Mouse (Mus musculus): ENCODE results near the gene Rnf216.
"Not testable (repeated sequence)": the region's sequence is repeated elsewhere in the genome, so short reads cannot be mapped to it uniquely, and the experiment has no call there.

Gene Rnf216

DNA sequence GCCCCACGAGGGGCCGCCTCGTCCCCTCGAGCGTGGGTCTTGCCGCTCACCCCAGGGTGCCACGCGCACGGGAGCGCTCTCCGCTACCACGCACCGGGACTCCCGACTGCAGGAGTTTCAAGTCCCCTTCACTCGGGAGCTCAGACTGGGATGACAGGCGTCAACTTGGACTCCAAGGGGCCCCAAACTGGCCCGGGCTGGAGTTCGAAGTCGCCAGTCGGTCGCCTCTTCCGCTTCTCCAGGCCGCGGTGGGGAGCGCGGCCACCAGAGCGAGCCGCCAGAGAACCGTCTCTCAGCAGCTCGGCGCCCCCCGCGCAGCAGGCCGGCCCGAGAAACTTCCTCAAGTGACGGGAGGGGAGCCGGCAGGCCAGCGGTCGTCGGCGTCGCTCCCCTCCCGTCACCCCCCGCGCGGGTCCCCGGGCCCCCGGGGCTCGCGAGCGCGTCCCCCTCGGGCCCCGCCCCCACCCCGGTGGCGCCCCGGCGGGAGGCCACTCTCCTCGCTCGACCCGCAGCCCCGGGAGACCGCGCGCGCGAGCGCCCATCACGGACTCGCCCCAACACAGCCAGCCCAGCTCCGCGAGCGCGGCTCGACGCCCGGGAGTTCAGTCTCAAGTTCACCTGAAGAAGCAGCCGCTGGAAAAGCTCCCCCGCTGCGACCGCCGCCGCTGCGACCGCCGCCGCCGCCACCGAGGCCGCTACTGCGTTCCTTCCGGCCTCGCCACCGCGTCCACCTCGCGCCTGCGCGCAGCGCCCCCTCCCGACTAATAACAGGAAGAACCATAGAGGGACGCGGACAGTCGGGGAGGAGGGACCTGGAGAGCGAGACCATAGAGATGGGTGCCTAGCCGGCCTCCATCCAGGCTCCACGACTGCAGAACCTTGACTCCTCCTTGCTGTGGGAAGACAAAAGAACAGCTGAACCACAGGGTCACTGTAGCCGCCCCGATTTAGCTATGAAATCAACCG, at the start of gene Rnf216:
Gene Rnf216, minus strand, starts transcription at position 714 of the 966 bp plus-strand sequence.
- peak; percentile 100 for DNase-seq

DNA sequence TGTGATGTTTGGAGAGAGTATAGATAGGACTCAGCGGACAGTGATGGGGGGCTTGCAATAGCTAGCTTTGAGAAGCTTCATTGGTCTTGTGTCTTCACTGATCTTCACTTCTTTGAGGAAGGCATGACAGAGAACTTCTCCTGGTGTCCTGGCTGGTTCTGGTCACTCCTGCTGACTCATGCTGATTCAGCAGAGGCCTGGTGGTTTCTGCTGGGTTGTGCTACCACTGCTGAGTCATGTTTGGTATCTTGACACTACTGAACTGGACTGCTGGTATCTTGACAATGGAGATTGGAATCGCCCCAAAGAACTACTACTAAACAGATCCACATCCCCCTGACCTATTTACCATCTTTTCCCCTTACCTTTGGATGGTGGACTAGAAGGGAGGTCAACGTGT, 42.7 kb upstream of the Rnf216 start:
- DNase-seq: no peak

DNA sequence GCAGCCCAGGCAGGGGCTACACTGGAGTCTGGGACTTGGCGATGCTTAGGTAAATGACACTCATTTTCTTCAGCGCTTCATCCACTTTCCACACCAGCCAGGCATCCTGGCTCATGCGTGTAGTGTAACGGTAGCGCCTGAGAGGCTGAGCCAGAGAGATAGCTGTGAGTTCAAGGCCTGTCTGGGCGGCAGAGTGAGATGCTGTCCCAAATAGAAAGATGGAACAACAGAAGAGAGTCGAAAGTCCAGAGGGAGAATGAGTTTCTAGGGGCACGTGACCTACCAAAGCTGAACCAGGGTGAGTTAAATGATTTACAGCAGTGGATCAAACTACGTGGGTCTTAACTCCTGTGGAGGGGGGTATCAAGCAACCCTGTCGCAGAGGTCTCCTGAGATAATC, 41.0 kb upstream of the Rnf216 start:
- no peak for DNase-seq

DNA sequence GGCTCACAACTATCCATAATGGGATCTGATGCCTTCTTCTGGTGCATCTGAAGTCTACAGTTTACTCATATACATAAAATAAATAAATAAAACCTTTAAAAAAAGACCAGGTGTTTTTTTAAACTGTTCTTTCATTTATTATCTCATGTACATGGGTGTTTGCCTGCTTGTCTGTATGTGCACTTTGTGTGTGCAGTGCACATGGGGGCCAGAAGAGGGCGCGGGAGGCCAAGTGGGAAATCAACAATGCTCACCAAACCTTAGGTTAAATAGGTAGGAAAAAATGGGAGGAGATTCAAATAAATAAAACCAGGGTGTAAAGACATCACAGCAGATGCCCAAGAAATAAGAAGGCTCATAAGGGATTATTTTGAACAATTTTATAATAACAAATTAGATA, 37.2 kb upstream of the Rnf216 start:
- DNase-seq: no peak

DNA sequence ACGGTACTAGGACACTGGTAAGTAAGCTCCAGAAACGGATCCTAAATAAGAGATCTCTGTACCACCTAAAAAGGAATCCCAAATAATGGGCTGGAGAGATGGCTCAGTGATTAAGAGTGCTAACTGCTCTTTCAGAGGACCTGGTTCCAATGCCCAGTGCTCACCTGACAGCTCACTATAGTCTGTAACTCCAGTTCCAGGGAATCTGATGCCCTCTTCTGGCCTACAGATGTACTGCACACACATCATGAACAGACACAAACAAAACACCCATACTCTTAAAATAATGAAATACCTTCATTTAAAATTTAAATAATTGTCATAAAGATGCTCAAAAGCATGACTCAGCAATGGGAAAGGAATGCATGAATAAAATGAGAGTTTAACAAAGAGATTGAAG, 36.7 kb upstream of the Rnf216 start:
- no peak for DNase-seq

DNA sequence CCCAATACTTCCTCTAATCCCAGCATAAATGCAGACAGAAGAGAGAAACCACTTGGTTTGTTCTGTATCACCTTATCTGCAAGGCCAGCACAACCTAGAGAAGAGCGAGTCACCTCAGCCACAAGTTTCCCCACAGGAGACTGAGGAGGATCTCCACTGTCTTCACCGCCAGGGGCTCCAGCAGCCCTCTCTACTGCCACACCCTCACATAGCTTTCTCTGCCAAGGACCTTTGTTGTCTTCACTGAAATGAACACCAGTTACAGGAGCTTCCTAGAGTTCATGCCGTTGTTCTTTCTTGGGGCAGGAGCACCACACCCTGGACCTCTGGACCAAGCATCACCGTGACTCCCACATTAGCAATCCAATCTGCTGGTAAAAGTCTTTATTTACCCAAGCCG, 35.9 kb upstream of the Rnf216 start:
- DNase-seq: no peak

DNA sequence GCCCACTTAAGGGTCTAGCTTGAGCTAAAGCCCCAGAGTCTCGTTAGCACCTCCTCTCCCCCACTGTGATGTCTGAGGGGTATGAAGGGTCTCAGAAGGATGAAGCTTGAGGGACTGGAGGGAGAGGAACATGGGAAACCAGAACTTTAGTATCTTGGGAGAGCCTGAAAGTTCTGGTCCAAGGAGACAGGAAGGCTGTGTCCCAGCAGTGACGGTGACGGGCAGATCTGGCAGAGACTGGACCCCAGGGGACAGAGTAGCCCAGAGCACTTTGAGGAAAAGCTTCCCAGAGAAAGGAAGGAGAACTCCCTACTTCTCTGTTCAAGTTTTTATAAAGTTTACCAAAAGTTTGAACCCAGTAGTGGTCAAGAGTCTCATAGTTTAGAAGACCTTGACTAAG, 34.7 kb upstream of the Rnf216 start, which contains the start of gene Olfr718-ps1:
Gene Olfr718-ps1, minus strand, starts transcription at position 101 of the 400 bp plus-strand sequence.
- DNase-seq: peak; percentile 88

DNA sequence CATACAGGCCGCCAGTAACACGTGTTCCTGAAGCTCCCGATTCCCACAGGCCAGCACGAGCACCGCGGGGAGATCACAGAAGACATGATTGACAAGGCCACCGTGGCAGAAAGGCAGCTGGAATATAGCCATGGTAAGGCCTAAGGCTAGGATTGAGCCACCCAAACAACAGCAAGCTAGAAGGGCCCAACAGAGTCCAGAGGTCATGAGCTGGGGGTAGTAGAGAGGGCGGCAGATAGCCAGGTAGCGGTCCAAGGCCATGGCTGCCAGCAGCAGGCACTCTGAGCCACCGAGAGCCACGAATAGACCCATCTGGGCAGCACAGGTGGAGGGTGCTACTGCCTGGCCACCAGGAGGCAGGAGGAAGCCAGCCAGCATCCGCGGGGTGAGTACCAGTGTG, 24.8 kb upstream of the Rnf216 start:
- peak; percentile 87 for DNase-seq

DNA sequence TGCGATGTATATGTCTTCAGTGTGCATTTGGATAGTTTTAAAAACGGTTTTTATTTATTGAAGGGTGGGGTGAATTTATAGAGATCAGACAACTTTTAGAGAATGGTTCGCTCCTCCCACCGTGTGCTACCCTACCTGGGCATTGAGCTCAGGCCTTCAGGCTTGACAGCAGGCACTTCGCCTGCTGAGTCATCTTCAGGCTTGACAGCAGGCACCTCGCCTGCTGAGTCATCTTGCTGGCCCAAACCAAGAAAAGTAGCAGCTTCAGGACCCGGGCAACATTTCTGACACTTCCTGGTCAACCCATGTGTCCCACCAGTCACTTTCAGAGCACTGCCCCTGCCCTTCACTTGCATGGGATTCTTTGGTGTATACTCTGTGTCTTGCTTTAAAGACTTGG, 22.2 kb upstream of the Rnf216 start:
- no peak for DNase-seq

DNA sequence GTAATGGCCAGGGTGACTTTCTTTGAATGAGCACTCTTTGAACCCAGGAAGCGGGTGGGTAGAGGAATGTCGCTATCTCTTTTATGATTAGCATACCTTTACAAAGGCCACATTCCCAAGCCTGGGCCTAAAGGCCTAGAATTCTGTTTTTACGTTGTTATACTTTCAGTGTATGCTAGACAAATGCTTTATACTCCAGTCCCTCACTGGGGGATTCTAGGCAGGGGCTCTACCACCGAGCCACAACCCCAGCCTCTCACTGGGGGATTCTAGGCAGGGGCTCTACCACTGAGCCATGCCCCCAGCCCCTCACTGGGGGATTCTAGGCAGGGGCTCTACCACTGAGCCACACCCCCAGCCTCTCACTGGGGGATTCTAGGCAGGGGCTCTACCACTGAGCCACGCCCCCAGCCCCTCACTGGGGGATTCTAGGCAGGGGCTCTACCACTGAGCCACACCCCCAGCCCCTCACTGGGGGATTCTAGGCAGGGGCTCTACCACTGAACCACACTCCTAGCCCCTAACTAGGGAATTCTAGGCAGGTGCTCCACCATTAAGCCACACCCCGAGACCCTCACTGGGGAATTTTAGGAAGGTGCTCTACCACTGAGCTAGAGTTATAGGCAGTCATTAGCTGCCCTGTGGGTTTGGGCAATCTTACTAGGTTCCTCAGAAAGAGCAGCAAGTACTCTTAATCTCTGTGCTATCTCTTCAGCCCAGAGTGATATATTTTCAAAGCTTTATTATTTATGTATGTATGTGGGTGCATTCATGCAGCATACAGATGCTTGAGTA, 21.6 kb upstream of the Rnf216 start:
- DNase-seq: not testable (repeated sequence)

DNA sequence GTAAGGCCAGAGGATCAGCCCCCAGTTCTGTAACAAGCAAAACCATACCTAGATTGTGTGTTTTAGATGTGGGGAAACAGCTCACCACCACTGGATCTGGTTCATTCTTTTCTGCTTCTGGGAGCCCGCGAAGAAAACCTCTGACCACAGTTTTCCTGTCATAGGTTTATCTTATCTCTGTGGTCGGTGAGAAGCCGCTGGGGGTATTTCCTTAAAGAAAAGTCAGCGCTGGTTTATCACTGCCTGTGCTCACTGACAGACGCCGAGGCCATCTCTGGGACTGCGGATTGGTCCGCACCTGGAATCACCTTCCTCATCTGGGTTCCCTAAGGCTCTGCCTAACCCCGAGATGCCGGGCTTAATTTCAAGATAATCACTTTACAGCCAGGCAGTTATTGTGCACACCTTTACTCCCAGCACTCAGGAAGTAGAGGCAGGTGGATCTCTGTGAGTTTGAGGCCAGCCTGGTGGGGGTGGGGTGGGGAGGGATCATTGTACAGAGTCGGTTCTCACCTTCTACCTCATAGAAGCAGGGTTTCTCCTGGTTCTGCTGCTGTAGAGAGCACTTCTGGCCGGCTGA, 20.2 kb upstream of the Rnf216 start:
- DNase-seq: no peak

DNA sequence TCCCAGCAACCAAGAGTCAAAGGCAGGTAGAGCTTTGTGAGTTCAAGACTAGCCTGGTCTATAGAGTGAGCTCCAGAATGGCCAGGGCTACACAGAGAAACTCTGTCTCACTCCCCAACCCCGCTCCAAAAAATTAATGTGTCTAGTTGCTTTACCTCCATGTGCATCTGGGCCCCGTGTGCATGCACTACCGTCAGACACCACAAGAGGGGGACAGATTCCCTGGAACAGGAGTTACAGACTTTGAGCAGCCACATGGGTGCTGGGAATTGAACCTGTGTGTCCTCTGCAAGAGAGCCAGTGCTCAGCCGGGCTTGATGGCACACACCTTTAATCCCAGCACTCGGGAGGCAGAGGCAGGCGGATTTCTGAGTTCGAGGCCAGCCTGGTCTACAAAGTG, 17.5 kb upstream of the Rnf216 start:
- no peak for DNase-seq

DNA sequence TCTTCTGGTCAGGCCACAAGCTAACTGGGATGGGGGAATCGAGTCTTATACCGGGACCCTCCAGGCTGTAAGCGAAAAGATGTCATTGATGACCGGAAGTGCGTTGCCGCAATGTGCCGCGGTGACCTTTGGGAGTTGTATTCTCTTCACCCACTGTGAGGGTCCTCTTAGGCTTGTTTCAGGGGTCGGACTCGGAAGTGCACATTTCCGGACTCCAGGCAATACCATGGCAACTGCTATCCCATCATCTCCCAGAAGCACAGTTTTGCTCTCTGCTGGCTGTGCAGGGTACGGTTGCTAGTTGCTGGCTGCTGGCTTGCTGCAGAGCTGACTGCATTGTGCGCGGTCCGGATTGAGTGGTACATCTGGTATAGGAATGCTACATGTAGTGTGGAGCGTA, 16.3 kb upstream of the Rnf216 start:
- no peak for DNase-seq

DNA sequence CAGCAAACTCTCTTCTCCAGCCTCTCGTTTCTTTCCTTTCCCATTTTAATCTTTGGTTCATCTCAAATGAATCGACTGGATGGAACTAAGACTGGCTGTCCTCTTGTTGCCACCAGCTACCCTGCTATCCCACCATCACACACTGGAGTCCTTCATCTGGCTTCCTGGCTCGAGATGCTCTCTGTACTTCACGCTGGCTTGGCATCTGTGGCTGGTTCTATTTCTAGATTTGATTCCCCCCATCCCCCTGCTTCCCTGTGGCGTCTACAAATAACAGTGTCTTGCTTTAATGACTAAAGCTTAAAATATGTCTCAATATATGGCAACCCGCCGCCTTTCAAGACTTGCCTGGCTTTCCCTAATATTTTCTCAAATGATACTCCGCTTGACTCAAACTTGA, 15.0 kb upstream of the Rnf216 start:
- DNase-seq: no peak

DNA sequence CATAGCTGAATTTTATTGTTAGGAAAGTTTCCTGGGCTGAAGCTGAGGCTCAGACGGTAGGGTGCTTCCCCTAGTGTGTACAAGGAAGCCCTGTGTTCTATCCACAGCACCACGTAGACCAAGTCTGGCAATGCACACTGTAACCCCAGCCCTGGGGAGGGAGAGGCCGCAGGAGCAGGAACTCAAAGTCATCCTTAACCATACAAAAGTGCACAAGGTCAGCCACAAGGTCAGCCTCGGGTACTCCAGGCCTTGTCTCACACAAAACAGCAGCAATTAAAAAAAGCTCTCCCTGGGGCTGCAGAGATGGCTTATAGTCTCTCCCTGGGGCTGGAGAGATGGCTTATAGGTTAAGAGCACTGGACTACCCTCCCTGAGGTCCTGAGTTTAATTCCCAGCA, 14.1 kb upstream of the Rnf216 start:
- DNase-seq: no peak

DNA sequence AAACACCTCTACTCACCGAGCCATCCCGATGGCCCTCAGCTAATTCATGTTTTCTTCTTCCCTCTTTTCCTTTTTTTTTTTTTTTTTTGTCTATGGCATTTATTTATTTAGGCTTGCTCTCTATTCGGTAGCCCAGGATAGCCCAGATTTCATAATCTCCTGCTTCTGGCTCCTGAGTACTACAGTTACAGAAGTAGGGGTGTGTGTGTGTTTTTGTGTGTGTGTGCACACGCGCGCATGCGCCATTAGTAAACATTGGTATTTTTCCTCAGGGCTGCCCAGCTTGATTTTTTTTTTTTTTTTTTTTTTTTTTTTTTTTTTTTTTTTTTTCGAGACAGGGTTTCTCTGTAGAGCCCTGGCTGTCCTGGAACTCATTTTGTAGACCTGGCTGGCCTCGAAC, 13.3 kb upstream of the Rnf216 start:
- DNase-seq: no peak

DNA sequence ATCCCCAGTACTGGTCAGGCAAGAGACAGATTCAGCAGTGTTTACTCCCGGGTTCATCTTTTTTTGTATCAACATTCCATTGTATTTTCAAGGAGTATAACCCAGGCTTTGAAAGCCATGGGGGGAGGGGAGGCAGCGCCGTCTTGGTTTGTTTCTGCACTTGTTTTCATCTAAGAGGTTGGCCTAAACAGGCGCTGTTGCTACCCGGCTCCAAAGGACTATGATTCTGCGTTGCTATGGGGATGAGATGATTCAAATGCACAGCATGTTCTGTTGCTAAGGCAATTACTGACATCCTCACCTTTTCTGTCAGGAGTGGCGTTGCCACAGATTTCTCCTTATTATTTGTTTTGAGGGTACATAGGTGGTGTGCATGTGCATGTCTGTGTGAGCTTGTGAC, 12.8 kb upstream of the Rnf216 start:
- DNase-seq: no peak

DNA sequence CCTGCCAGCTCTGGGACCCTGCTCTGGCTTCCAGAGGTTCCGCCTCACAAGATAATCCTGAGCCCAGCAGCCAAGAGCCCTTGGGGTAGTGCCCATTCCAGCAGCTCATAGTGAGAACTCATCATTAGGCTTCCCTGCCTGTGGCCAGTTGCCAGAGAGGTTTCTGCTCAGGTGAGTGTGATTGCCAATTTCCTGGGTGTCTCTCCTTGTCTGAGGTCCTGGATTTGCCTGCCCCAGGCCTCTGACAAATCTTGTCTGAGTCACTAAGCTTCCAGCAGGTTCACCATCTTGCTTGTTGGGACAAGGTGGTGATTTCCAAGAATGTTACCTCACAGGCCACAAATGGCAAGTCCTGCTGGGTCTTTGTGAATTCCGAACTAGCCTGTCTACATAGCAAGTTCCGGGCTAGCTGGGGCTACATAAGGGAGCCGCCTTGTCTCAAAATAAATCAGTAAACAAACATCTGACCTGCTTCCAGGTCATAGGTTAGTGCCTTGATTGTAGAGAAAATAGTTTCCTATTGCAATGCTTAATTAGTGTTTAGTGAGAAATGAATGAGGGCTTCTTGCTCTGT, 12.1 kb upstream of the Rnf216 start:
- no peak for DNase-seq

DNA sequence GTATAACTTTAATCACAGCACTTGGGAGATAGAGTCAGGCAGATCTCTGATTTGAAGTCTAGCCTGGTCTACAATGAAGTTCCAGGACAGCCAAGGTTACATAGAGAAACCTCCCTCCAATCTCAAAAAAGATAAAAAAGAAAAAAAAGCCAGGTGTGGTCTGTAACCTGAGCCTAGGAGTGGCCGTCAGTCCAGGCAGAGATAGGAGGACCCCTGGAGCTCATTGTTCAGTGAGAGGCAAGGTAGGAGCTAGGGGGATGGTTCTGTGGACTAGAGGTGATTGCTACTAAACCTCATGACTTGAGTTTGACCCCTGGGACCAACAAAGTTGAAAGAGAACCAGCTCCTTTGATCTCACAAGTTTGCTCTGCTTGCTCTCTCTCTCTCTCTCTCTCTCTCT, 9.9 kb upstream of the Rnf216 start:
- DNase-seq: no peak

DNA sequence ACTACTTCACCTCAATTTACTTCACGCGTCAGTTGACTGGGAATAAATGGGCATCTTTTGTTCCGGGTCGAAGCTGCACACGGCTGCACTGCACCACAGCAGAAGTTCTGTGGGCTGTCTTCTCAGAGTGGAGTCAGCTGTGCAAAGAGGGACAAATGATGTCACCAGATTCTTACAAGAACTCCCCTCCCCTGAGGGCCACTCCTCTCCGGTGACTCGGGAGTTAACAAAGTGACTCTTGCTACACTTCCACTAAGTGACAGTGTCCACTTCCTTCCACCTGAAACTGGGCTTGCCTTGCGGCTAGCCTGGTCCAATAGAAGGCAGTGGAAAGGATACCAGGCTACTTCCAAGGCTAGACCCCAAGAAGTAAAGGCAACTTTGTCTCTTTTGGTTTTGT, 9.3 kb upstream of the Rnf216 start:
- no peak for DNase-seq

DNA sequence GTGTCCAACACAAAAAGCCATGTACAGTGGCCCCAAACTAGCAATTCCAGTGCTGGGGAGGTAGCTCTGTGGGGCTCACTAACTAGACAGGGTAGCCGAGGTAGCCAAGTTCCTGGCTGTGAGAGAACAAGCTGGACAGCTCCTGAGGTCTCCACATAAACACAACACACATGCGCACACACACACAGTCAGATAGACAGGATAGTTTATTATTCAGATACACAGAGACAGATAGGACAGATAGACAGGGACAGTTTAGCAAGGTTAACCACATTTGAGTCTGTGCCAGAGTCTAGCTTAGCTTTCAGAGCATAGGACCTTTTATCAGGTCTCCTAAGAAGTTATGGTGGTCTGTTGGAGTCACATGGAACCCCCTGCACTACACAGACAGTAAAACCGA, 6.0 kb downstream of the Rnf216 start:
- peak; percentile 73 for DNase-seq

DNA sequence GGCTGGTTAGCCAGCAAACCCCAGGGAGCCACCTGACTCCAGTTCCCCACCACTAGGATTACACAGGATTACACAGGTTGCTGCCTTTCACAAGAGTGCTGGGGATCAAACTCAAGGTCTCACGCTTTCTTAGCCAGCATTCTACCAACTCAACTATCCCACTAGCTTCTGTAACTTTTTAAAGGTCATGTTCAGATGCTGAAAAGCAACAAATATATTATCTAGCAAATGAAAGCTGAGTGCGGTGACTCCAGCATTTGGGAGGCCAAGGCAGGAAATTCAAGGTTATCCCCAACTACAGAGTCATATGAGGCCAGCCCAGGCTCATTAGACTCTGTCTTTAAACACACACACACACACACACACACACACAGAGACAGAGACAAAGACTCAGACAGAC, 9.6 kb downstream of the Rnf216 start:
- DNase-seq: peak; percentile 77

DNA sequence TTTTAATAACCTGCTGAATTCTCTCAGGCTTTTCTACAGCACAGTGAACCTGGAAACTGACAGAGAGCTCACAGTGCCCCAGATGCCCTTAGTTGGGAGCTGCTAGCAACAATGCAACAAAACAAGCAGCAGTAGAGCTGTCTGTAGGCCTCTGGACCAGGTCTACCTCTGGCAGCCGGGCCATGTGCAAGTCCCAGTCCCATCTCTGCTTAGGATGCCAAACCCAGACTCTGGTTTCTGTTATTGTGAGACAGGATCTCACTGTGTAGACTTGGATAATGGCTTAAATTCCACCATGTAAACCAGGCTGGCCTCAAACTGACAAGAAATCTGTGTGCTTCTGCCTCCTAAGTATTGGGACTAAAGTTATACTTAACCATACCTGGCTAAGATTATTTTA, 11.2 kb downstream of the Rnf216 start:
- DNase-seq: peak; percentile 84
